Mouse (Mus musculus) inflammation-experienced regulatory T-cells, adult 6 months (primary cell): ENCODE results near the gene Rpl34. TPM values are rescaled to one million over a fixed set of nuclear protein-coding genes. Genes with fewer than 3 reads are reported as not detected.
A peak's percentile ranks its signal among the peaks of the same experiment; 100 is the strongest.

ENCODE experiments used
- ATAC-seq: one replicate; pipeline ENCODE4 v1.8.0; 2017
- polyA plus RNA-seq, 3 experiments: library from polyadenylated mRNA; unstranded; fragments of 100-300 nt; shearing (Covaris generic); gene quantifications; one replicate each; pipeline ENCODE4 v1.2.1; 2017

Rpl34 gene
- 1,000 to 10,000 TPM; 1,409 to 2,029 (median 2,022) TPM for polyA plus RNA-seq

GRCm38 (mm10) chr3:130730189-130730653 is at the start of gene Rpl34:
Gene Rpl34, minus strand, starts transcription at chr3:130730398.
- ATAC-seq: peak; percentile 98

DNA sequence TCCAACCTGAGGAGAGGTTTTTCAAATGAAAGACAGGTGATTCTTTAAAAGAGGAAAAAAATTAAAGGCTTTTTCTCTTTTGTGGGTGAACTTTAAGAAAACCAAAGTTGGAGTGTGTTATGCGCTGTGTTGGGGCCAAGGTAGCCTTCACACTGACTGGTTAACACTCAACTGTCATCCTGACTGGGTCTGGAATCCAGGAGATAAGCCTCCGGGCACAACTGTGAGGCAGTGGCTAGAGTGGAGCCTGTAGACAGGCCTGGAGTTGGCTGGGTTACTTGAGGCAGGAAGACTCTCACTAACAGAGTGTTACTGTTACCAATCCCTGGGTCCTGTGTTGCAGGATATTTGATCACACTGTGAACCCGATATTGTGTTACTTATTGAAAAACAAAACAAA is 38.0 kb upstream of the Rpl34 start:
- ATAC-seq: no peak

DNA sequence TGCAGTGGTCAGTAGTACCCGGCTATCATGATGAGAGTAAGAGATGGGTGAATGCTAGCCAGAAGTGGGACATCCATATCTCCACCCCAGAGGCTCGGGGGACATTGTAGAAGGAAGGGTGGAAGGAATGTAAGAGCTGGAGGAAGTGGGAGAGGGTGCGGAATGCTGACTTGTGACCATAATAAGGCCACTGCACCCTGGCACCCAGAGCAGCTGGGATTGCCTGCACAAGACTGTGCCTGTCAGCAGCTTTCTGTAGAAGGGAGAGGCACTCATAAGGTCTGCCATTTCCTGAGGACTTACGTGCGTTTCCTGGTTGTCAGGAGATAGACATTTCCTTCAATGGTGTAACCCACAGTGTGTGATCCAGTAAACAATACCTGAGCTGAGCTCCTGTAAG is 33.9 kb upstream of the Rpl34 start:
- ATAC-seq: no peak

DNA sequence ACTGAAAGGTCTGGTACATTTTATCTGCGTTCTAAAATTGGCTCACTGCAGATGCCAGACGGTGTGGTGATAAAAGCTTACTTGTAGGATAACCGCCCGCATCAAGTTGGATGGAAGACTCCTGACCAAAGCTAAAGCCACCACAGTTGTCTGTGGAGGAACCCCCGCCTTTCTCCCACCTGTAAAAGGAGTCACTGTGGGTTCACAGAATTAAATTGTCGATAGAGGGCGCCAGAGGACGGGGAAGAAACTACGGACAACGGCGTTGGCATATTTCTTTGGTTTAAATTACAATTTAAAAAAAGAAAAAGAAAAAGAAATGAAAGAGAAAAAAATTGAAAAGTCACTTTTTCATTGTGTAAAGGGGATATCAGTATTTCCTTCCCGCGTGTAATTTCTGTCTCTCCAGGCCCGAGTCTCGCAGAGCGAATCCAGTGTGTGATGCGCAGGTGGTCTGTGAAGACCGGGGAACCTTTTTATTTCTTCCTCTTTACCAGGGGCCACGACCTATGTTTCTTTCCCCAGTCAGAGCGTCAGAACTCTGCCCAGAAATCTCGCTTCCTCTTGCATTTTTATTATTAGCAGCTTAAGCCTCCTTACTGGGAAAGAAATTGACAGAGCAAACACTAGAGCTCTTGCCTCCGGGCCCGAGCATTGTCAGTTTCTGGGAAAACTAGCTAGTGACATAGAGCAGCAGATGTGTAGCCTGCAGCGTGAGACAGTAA is 30.7 kb upstream of the Rpl34 start:
- peak; percentile 79 for ATAC-seq

- no peak for ATAC-seq
Measured at GRCm38 (mm10) chr3:130758157-130758841, 28.1 kb upstream of the Rpl34 start.

DNA sequence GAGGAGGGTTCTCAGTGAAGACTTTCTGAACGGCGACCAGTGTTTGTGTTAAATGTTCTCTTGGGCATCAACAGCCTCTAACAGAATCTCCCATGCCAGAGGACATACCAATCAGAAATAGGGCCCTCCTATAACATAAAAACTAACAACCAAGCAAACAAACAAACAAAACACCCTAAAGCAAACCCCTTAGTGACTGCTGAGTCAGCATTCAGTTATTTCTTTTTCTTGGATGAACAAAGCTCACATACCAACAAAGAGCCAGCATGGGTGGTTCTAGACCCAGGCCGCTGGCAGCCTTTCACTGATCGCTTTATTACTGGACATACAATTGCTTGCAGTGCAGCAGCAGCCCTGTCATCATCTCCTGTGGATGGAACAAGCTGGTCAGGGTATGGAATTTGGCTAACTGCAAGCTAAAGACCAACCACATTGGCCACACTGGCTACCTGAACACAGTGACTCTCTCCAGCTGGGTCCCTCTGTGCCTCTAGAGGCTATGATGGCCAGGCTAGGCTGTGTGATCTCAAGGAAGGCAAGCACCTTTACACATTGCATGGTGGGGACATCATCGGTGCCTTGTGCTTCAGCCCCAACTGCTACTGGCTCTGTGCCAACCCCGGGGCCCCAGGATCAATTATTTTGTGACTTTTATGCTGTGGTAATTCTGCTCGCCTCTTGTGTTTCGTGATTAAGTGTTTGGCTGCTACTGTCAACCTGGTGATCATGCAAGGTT is 27.1 kb upstream of the Rpl34 start:
- no peak for ATAC-seq

DNA sequence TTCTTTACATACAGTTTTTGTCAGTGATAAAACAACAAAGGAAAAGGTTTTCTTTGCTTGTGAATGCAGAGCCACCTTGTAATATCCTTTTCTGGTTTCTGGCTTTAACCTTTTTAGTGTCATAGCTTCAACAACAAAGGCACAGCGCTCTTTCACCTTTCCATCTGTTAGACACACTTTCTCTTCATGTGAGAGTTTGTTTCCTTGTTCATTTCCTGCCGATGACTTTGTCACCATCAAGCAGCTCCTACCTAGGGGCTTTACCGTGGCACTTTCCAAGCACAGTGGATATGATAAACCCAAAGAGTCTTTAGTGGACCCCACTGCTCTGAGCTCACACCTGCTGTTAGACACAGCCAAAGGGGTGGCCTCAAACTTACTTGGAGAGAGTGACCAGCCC is 19.0 kb upstream of the Rpl34 start:
- peak; percentile 56 for ATAC-seq

DNA sequence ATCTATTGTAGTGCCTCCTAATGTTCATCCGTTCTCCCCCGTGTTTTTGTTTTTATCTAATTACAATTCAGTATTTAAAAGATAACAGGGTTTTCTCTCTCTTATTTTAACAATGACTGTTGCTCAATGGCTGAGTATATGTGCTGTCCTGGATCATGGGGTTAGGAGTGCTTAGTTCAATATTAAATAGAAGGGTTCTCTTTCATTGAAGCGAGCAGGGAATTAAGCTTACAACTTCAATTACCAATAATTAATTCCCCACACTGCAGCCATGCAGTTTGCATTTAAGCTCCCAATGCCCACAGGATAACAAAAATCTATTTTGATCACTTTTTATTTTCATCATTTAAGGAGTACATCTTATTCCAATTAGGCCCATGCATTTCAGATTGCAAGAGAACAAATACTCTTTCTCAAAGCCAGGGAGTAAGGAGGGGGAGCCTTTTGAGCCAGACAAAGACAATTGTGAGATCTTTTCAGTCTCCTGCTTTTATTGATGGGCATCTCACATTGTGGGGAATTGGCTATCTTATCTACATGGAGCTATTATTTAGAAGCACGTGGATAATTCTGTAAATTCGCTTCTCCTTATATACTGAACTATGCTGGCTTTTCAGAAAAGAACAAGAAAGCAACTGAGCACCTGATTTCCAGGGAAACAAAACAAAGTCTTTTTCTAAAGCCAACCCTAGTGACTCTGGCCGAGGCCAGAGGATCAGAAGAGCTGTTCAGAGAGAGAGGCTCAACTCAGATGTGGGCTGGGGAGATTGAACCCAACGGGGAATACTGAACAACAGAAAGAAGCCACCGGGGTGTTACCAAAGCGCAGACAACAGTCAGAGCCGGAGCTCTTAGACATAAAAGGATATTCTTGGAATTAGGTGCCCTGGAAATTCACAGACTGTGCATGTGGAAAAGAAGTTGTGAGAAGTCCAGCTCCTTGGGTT is 16.7 kb upstream of the Rpl34 start:
- ATAC-seq: no peak

DNA sequence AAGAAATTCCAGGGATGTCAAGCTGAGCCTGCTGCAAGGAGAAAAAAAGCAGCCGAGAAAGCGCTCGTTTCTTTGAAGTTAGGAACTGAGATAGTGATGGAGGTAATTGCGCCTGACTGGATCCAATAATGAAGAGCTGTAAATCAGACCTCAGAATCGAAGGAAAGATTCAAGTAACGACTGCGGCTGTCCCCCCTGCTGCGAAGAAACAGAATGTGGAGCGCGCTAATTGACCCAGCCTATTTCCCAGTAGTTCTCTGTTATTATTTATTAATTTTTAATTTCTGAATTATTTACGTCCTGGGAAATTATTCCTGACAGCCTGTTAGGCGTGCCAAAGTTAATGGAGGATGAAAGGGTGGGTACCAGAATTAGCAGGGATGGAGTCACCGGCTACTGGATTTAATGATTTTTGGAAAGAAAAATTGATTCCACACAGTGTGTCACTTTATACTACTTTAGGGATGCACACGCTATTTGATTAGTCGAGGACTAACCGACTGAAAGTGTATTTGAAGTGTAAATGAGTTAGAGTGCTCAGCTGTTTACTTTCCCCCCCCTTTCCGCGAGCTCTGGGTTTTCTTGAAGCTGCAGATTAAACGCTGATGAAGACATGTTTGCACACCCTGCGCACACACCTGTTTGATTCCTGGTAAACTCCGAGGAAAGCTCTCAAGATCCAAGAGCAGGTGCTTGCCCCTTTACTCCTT is 7.6 kb upstream of the Rpl34 start:
- no peak for ATAC-seq

GRCm38 (mm10) chr3:130736758-130737157 is 6.6 kb upstream of the Rpl34 start:
- no peak for ATAC-seq

GRCm38 (mm10) chr3:130729472-130730188 is 568 bp downstream of the Rpl34 start:
- ATAC-seq: peak; percentile 18

GRCm38 (mm10) chr3:130727676-130728075 is 2.5 kb downstream of the Rpl34 start:
- no peak for ATAC-seq

DNA sequence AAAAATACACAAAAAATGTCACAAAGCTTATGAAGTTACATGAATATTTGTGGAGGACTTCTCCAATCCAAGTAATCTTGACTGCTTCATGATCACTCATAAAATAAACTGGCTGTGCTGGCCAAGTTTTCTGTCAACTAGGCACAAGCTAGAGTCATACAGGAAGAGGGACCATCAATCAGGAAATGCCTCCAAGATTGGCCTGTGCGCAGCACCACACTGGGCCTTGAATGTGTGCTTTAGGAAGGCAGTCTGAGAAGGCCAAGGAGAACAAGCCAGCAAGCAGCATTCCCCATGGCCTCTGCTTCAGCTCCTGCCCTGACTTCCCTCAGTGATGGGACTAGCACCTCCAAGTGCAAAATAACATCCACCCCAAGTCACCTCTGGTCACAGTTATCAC is 3.2 kb downstream of the Rpl34 start:
- ATAC-seq: no peak

- ATAC-seq: no peak
Measured at GRCm38 (mm10) chr3:130725718-130726117, 4.5 kb downstream of the Rpl34 start.

GRCm38 (mm10) chr3:130722733-130723478 is 7.3 kb downstream of the Rpl34 start:
- no peak for ATAC-seq

GRCm38 (mm10) chr3:130720225-130720624 is 10.0 kb downstream of the Rpl34 start:
- peak; percentile 18 for ATAC-seq

GRCm38 (mm10) chr3:130718871-130719270 is 11.3 kb downstream of the Rpl34 start:
- no peak for ATAC-seq

- ATAC-seq: no peak
Measured at GRCm38 (mm10) chr3:130716555-130716954, 13.6 kb downstream of the Rpl34 start.

DNA sequence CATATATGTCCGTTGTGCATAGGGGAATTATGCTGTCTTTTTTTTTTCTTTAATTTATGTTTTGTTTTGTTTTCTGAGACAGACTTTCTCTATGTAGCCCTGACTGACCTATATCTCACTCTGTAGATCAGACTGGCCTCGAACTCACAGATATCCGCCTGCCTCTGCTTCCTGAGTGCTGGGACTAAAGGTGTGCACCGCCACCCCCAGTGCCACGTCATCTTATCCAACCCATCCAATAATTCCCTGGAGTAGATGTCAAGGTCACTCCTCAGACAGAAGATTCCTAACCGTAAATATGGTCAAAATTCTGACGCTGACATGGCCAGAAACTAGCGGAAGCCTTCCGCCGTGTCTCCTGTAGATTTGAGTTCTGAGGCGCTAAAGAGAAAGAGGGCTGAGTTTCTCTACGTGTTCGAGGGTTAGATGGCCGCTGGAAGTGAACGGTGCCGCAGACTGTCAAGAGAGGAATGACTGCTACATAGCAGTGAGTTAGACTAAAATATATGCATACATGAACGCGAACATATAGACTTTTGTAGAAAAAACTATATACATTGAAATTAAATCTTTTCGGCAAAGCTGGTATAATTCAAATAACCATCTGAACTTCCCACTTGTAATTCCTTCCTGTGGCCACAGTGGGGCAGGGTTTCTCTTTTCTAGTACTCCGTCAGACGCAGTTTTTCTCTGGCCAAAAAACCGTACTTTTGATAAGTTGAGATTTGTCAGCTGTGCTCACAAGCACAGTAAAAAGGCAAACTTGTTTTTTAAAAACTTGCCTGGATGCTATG is 15.2 kb downstream of the Rpl34 start:
- ATAC-seq: peak; percentile 82
